Mouse (Mus musculus): Measurements from ENCODE around the gene Vmn1r239-ps. TPM values are rescaled to one million over a fixed set of nuclear protein-coding genes. Genes with fewer than 3 reads are reported as not detected.
"Not testable (repeated sequence)": the region's sequence is repeated elsewhere in the genome, so short reads cannot be mapped to it uniquely, and the experiment has no call there.

The Vmn1r239-ps gene
- polyA plus RNA-seq (2011; ENCODE audit: insufficient read depth, insufficient read length, low replicate concordance, missing spikeins) = not detected in 2 replicates

GRCm38 (mm10) chrX:147453610-147454009 lies at the start of gene Vmn1r239-ps:
Gene Vmn1r239-ps, minus strand, starts transcription at chrX:147453710.
- H3K27ac ChIP-seq (ENCODE audit: control insufficient read depth, insufficient read depth, low read depth, low read length, poor library complexity); H3K4me3 ChIP-seq (replicated peaks; ENCODE audit: control insufficient read depth, low read depth, low read length); H3K4me1 ChIP-seq (ENCODE audit: control insufficient read depth, insufficient read depth, low read length): not testable (repeated sequence)
- WGBS = 64% methylated on average over 1 of the region's 1 CpGs

GRCm38 (mm10) chrX:147489551-147489950 lies 36.0 kb upstream of the Vmn1r239-ps start:
- no peak for TF ChIP-seq CTCF (IDR thresholded peaks at IDR 0.05; ENCODE audit: control insufficient read depth, insufficient read depth, low read length)
- TF ChIP-seq POLR2A (IDR thresholded peaks at IDR 0.05; ENCODE audit: borderline replicate concordance, control insufficient read depth, low read depth, low read length) = no peak
- no peak overlapping the region for H3K4me3 ChIP-seq (replicated peaks; ENCODE audit: control insufficient read depth, low read depth, low read length)
- H3K4me1 ChIP-seq (ENCODE audit: control insufficient read depth, insufficient read depth, low read length) = no peaks in the 10 kb centered on the region
- no peak overlapping the region for H3K27ac ChIP-seq (ENCODE audit: control insufficient read depth, insufficient read depth, low read depth, low read length, poor library complexity)
- 75% methylated on average over 2 of the region's 2 CpGs for WGBS

DNA sequence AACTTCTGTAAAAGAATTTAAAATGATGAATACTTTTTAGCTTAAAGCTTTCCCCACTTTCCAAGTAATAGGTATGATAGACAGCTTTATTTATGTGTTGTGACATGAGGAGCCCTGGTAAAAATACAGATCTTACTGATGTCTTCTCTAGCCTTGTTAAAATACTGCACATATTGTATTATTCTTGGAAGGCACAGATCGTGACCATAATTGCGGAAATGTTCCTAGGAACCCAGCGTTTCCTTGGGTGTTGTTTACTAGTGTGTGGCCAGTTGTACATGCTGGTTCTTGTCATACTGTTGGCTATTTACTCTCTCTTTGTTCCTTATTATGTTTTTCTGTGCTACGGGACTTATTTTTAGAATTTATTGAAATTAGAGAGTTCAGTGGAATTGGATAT lies 10.1 kb downstream of the Vmn1r239-ps start:
- TF ChIP-seq POLR2A (IDR thresholded peaks at IDR 0.05; ENCODE audit: borderline replicate concordance, control insufficient read depth, low read depth, low read length) (no peak), CTCF (IDR thresholded peaks at IDR 0.05; ENCODE audit: control insufficient read depth, insufficient read depth, low read length) (no peak)
- Histone ChIP-seq H3K4me1 (ENCODE audit: control insufficient read depth, insufficient read depth, low read length) (no peaks in the 10 kb centered on the region), H3K4me3 (replicated peaks; ENCODE audit: control insufficient read depth, low read depth, low read length) (no peak overlapping the region), H3K27ac (ENCODE audit: control insufficient read depth, insufficient read depth, low read depth, low read length, poor library complexity) (no peak overlapping the region)
- 73% methylated on average over 4 of the region's 4 CpGs for WGBS

DNA sequence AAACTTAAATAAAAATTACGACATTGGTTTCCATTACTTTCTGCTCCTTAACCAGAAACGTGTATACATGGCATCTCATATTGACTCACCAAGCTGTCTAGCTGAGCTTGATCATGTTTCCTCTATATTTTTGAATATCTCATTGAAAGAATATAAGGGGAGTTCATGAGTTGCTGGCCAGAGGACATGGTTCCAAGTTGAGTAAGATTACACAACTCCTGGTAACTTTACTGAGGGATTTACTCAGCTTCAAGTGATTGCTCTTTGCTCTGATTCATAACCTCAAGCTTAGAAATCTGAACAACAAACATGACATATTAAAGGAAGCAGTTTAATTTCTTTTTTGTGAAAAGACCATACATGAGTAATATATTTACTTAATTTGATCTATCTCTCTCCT lies 18.1 kb downstream of the Vmn1r239-ps start:
- Histone ChIP-seq H3K27ac (ENCODE audit: control insufficient read depth, insufficient read depth, low read depth, low read length, poor library complexity) (no peak overlapping the region), H3K4me1 (ENCODE audit: control insufficient read depth, insufficient read depth, low read length) (no peaks in the 10 kb centered on the region), H3K4me3 (replicated peaks; ENCODE audit: control insufficient read depth, low read depth, low read length) (no peak overlapping the region)
- TF ChIP-seq CTCF (IDR thresholded peaks at IDR 0.05; ENCODE audit: control insufficient read depth, insufficient read depth, low read length) = no peak
- TF ChIP-seq POLR2A (IDR thresholded peaks at IDR 0.05; ENCODE audit: borderline replicate concordance, control insufficient read depth, low read depth, low read length) = no peak
- WGBS = 65% methylated on average over 2 of the region's 2 CpGs

DNA sequence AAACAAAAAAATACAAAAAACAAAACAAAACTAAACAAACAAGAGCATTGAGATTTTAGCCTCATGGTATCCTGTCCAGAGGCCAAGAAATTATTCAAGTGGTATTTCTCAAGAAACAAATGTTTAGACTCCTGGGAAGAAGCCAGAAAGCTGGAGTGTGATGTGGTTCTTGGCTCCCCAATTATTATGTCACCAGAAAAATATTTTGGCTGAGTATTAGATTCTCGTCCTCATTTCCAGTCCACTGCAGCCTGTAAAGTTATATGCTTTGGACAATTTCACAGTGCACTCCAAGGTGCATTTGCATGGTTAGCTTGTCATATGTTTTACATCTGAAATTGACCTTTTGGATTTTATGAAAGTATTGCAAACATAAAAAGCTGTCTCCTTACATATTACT lies 23.8 kb downstream of the Vmn1r239-ps start:
- TF ChIP-seq CTCF (IDR thresholded peaks at IDR 0.05; ENCODE audit: control insufficient read depth, insufficient read depth, low read length) (no peak), POLR2A (IDR thresholded peaks at IDR 0.05; ENCODE audit: borderline replicate concordance, control insufficient read depth, low read depth, low read length) (no peak)
- 60% methylated on average over 1 of the region's 1 CpGs for WGBS
- no peak overlapping the region for H3K4me3 ChIP-seq (replicated peaks; ENCODE audit: control insufficient read depth, low read depth, low read length)
- no peak overlapping the region for H3K27ac ChIP-seq (ENCODE audit: control insufficient read depth, insufficient read depth, low read depth, low read length, poor library complexity)
- no peaks in the 10 kb centered on the region for H3K4me1 ChIP-seq (ENCODE audit: control insufficient read depth, insufficient read depth, low read length)

DNA sequence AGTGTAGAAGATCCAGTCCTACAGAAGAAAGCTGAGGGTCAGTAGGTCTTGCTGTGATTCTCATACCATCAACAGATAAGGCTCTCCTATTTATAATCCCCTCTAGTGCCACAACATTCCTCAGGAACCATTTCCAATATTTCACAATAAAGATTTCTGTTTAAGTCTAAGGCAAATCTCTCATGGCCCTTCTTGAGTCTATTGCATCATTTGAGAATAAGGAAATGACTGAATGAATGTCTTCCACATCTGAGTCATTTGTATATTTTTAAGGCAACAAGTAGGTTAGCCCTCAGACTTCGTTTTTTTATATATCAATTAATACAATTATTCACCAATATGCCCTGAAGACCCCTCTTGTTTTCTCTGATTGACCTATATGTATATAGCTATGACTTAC lies 24.4 kb downstream of the Vmn1r239-ps start, which contains the start of gene Il13ra2:
Gene Il13ra2, minus strand, starts transcription at position 64 of the 400 bp plus-strand sequence.
- Histone ChIP-seq H3K4me3 (replicated peaks; ENCODE audit: control insufficient read depth, low read depth, low read length) (no peak within 1 kb of the TSS), H3K4me1 (ENCODE audit: control insufficient read depth, insufficient read depth, low read length) (no peaks in the 10 kb centered on the region), H3K27ac (ENCODE audit: control insufficient read depth, insufficient read depth, low read depth, low read length, poor library complexity) (no peak within 1 kb of the TSS)
- WGBS = 29% methylated on average over 1 of the region's 1 CpGs
- no peak for TF ChIP-seq CTCF (IDR thresholded peaks at IDR 0.05; ENCODE audit: control insufficient read depth, insufficient read depth, low read length)
- TF ChIP-seq POLR2A (IDR thresholded peaks at IDR 0.05; ENCODE audit: borderline replicate concordance, control insufficient read depth, low read depth, low read length) = no peak

Other genes with a start within 250 kb of the Vmn1r239-ps start
- 1.7 and 3.0 TPM in 2 replicates for gene Il13ra2, start 24.5 kb downstream of the Vmn1r239-ps start, polyA plus RNA-seq (2011; ENCODE audit: insufficient read depth, insufficient read length, low replicate concordance, missing spikeins)
- gene Lrch2, start 100.4 kb upstream of the Vmn1r239-ps start, polyA plus RNA-seq (2011; ENCODE audit: insufficient read depth, insufficient read length, low replicate concordance, missing spikeins) = 3.0 TPM in 1 of 2 replicates, not detected in the other

All from bone marrow, adult 2 months (tissue).